Mouse (Mus musculus) limb, embryonic 12.5 days (tissue): ENCODE results near the gene Pde6b. TPM values are rescaled to one million over a fixed set of nuclear protein-coding genes. Genes with fewer than 3 reads are reported as not detected.

Experiments
- ATAC-seq: fragments of 200-750 bp; cut with Nextera tagmentation; 2 replicates; pipeline ENCODE4 v1.8.0; 2017; ENCODE audit warnings: low read depth, moderate TSS enrichment; ENCODE audit not compliant: insufficient number of reproducible peaks, insufficient read depth, low FRiP score, low TSS enrichment
- H3K27ac ChIP-seq: fragments of 300-500 bp; sonication (generic); 2 replicates; pipeline ENCODE4 v1.5.1; 2016; ENCODE audit warnings: mild to moderate bottlenecking, moderate library complexity
- H3K27me3 ChIP-seq: fragments of 300-500 bp; sonication (generic); 2 replicates; pipeline ENCODE4 v1.6.1; 2016; ENCODE audit warnings: mild to moderate bottlenecking, moderate library complexity
- H3K36me3 ChIP-seq: fragments of 300-500 bp; sonication (generic); 2 replicates; pipeline ENCODE4 v1.6.1; 2016; ENCODE audit warnings: mild to moderate bottlenecking, moderate library complexity
- H3K4me1 ChIP-seq: fragments of 300-500 bp; sonication (generic); replicated peaks from 2 replicates; pipeline ENCODE4 v1.6.1; 2016
- H3K4me2 ChIP-seq: fragments of 300-500 bp; sonication (generic); 2 replicates; pipeline ENCODE4 v1.6.1; 2016; ENCODE audit warnings: mild to moderate bottlenecking, moderate library complexity
- H3K4me3 ChIP-seq: fragments of 300-500 bp; sonication (generic); replicated peaks from 2 replicates; pipeline ENCODE4 v1.5.1; 2016; ENCODE audit warnings: mild to moderate bottlenecking
- H3K9ac ChIP-seq: fragments of 300-500 bp; sonication (generic); replicated peaks from 2 replicates; pipeline ENCODE4 v1.6.1; 2016; ENCODE audit warnings: mild to moderate bottlenecking, moderate library complexity
- H3K9me3 ChIP-seq: fragments of 300-500 bp; sonication (generic); 2 replicates; pipeline ENCODE4 v1.6.1; 2016; ENCODE audit warnings: mild to moderate bottlenecking, moderate library complexity
- WGBS: fragments of 180-500 bp; shearing (Covaris S2); methylation state at CpG from one replicate; pipeline ENCODE4 v1.1.7; 2016; 5-methylcytosine and 5-hydroxymethylcytosine counted together
- polyA plus RNA-seq: library from polyadenylated mRNA; unstranded; fragments of >200 nt; fragmentation: Nextera tagmentation; extraction: Ambion mirVana; gene quantifications from 2 replicates; pipeline ENCODE4 v1.2.1, GENCODE M21; 2016

Gene Pde6b
- polyA plus RNA-seq, 1 experiment from 2014 or later, result 0.34 TPM

- 12% methylated on average over 24 of the region's 24 CpGs for WGBS
Observed at GRCm38 (mm10) chr5:108448785-108449668, 60.8 kb downstream of the Pde6b start, which contains the start of gene Mfsd7a. TSS of gene Mfsd7a (minus strand) at chr5:108448891.

GRCm38 (mm10) chr5:108450837-108451540 is 62.8 kb downstream of the Pde6b start:
- Histone ChIP-seq H3K4me3 (no peak overlapping the region), H3K9ac (no peak overlapping the region), H3K4me2 (no peak overlapping the region), H3K27me3 (peaks cover 15% of the 10 kb centered on the region), H3K9me3 (no peaks in the 10 kb centered on the region), H3K27ac (no peak overlapping the region), H3K4me1 (no peaks in the 10 kb centered on the region; the same call in 1 of the 2 replicates), H3K36me3 (no peaks in the 10 kb centered on the region)
- WGBS, result 80% methylated on average over 8 of the region's 8 CpGs
- no peak for ATAC-seq

More at GRCm38 (mm10) chr5:108448785-108449668, 60.8 kb downstream of the Pde6b start, which contains the start of gene Mfsd7a:
- Histone ChIP-seq H3K4me2 (peak within 1 kb of the TSS; percentile 63), H3K27ac (no peak within 1 kb of the TSS), H3K27me3 (peaks cover 15% of the 10 kb centered on the region), H3K4me3 (peak within 1 kb of the TSS; percentile 36), H3K9me3 (no peaks in the 10 kb centered on the region), H3K9ac (peak within 1 kb of the TSS; percentile 51), H3K4me1 (no peaks in the 10 kb centered on the region; the same call in 1 of the 2 replicates), H3K36me3 (no peaks in the 10 kb centered on the region)
- ATAC-seq, result peak; percentile 86; the same call in 1 of the 2 replicates

- H3K4me3 ChIP-seq, result no peak overlapping the region
- no peak overlapping the region for H3K4me2 ChIP-seq
- no peak for ATAC-seq
- no peak overlapping the region for H3K27ac ChIP-seq
- no peaks in the 10 kb centered on the region; the same call in 1 of the 2 replicates for H3K4me1 ChIP-seq
- no peak overlapping the region for H3K9ac ChIP-seq
- no peaks in the 10 kb centered on the region for H3K36me3 ChIP-seq
- no peaks in the 10 kb centered on the region for H3K9me3 ChIP-seq
- 89% methylated on average over 1 of the region's 1 CpGs for WGBS
- H3K27me3 ChIP-seq, result peaks cover 15% of the 10 kb centered on the region
Observed at GRCm38 (mm10) chr5:108451611-108452010, 63.4 kb downstream of the Pde6b start.

- Histone ChIP-seq H3K9ac (no peak overlapping the region), H3K4me1 (no peaks in the 10 kb centered on the region; the same call in 1 of the 2 replicates), H3K27me3 (peaks cover 11% of the 10 kb centered on the region), H3K4me2 (no peak overlapping the region), H3K4me3 (no peak overlapping the region), H3K9me3 (no peaks in the 10 kb centered on the region), H3K36me3 (no peaks in the 10 kb centered on the region), H3K27ac (no peak overlapping the region)
- 94% methylated on average over 1 of the region's 1 CpGs for WGBS
- ATAC-seq, result no peak
Observed at GRCm38 (mm10) chr5:108452422-108452821, 64.2 kb downstream of the Pde6b start.

GRCm38 (mm10) chr5:108454094-108454493 is 65.9 kb downstream of the Pde6b start:
- ATAC-seq, result no peak
- WGBS, result 64% methylated on average over 3 of the region's 3 CpGs
- no peaks in the 10 kb centered on the region for H3K4me1 ChIP-seq
- H3K9me3 ChIP-seq, result no peaks in the 10 kb centered on the region
- H3K27me3 ChIP-seq, result peaks cover 12% of the 10 kb centered on the region
- H3K4me2 ChIP-seq, result no peak overlapping the region
- no peak overlapping the region for H3K9ac ChIP-seq
- no peak overlapping the region for H3K4me3 ChIP-seq
- no peak overlapping the region for H3K27ac ChIP-seq
- no peaks in the 10 kb centered on the region for H3K36me3 ChIP-seq

GRCm38 (mm10) chr5:108458706-108459105 is 70.5 kb downstream of the Pde6b start:
- Histone ChIP-seq H3K27ac (no peak overlapping the region), H3K9me3 (no peaks in the 10 kb centered on the region), H3K4me1 (peaks cover 20% of the 10 kb centered on the region), H3K36me3 (no peaks in the 10 kb centered on the region), H3K9ac (no peak overlapping the region), H3K27me3 (peaks cover 12% of the 10 kb centered on the region), H3K4me2 (no peak overlapping the region), H3K4me3 (no peak overlapping the region)
- WGBS, result 73% methylated on average over 2 of the region's 2 CpGs
- no peak for ATAC-seq

GRCm38 (mm10) chr5:108460461-108460860 is 72.3 kb downstream of the Pde6b start:
- whole genome bisulfite sequencing, result 42% methylated on average over 6 of the region's 6 CpGs
- Histone ChIP-seq H3K9ac (no peak overlapping the region; the same call in 1 of the 2 replicates), H3K4me3 (peak overlapping the region; percentile 68), H3K4me2 (peak overlapping the region; percentile 99), H3K27ac (no peak overlapping the region), H3K4me1 (peaks cover 27% of the 10 kb centered on the region), H3K27me3 (peaks cover 12% of the 10 kb centered on the region), H3K9me3 (no peaks in the 10 kb centered on the region), H3K36me3 (no peaks in the 10 kb centered on the region)
- ATAC-seq, result no peak

GRCm38 (mm10) chr5:108461082-108462065 is 73.2 kb downstream of the Pde6b start, which contains the start of gene Pcgf3:
TSS of gene Pcgf3 (plus strand) at chr5:108461232.
- Histone ChIP-seq H3K27me3 (peaks cover 12% of the 10 kb centered on the region), H3K36me3 (no peaks in the 10 kb centered on the region), H3K9me3 (no peaks in the 10 kb centered on the region), H3K27ac (peak within 1 kb of the TSS; percentile 88), H3K4me2 (peak within 1 kb of the TSS; percentile 99), H3K4me3 (peak within 1 kb of the TSS; percentile 68), H3K9ac (peak within 1 kb of the TSS; percentile 98), H3K4me1 (peaks cover 27% of the 10 kb centered on the region)
- ATAC-seq, result peak; percentile 95
- under 1% methylated on average over 59 of the region's 62 CpGs for WGBS

- H3K36me3 ChIP-seq, result no peaks in the 10 kb centered on the region; the same call in 1 of the 2 replicates
- H3K4me3 ChIP-seq, result peak overlapping the region; percentile 68
- no peaks in the 10 kb centered on the region for H3K9me3 ChIP-seq
- WGBS, result 48% methylated on average over 4 of the region's 4 CpGs
- peak overlapping the region; percentile 88; the same call in 1 of the 2 replicates for H3K27ac ChIP-seq
- peaks cover 12% of the 10 kb centered on the region for H3K27me3 ChIP-seq
- peak overlapping the region; percentile 99 for H3K4me2 ChIP-seq
- H3K4me1 ChIP-seq, result peaks cover 27% of the 10 kb centered on the region
- peak overlapping the region; percentile 98 for H3K9ac ChIP-seq
- no peak for ATAC-seq
Observed at GRCm38 (mm10) chr5:108462446-108462845, 74.3 kb downstream of the Pde6b start.

- Histone ChIP-seq H3K4me3 (no peak overlapping the region), H3K27ac (no peak overlapping the region), H3K4me2 (no peak overlapping the region), H3K9me3 (no peaks in the 10 kb centered on the region), H3K9ac (no peak overlapping the region), H3K36me3 (peaks cover 3% of the 10 kb centered on the region), H3K27me3 (no peaks in the 10 kb centered on the region), H3K4me1 (peaks cover 40% of the 10 kb centered on the region)
- ATAC-seq, result no peak
- 86% methylated on average over 6 of the region's 6 CpGs for WGBS
Observed at GRCm38 (mm10) chr5:108465131-108465891, 77.1 kb downstream of the Pde6b start.
